Mouse (Mus musculus) cerebellum, postnatal 36 days (tissue): ENCODE data around the gene 2810408A11Rik.
"Not testable (repeated sequence)": the region's sequence is repeated elsewhere in the genome, so short reads cannot be mapped to it uniquely, and the experiment has no call there.

Source experiments
- DNase-seq, 2 experiments: peaks; one replicate each; pipeline ENCODE4 v3.0.0; 2021 to 2022; ENCODE audit warnings: mixed read lengths in 2 of 2

Gene 2810408A11Rik

GRCm38 (mm10) chr11:69930967-69931537 is 30.3 kb upstream of the 2810408A11Rik start:
- DNase-seq = no peak

GRCm38 (mm10) chr11:69930176-69930575 is 29.4 kb upstream of the 2810408A11Rik start:
- not testable (repeated sequence) for DNase-seq

- DNase-seq = no peak
These were observed 28.9 kb upstream of the 2810408A11Rik start for GRCm38 (mm10) chr11:69929712-69930111.

- no peak for DNase-seq
These were observed 26.7 kb upstream of the 2810408A11Rik start for GRCm38 (mm10) chr11:69927501-69927900.

GRCm38 (mm10) chr11:69922796-69923195 is 22.0 kb upstream of the 2810408A11Rik start:
- no peak for DNase-seq

GRCm38 (mm10) chr11:69922012-69922756 is 21.4 kb upstream of the 2810408A11Rik start:
- no peak for DNase-seq

GRCm38 (mm10) chr11:69921114-69922011 is 20.6 kb upstream of the 2810408A11Rik start, which contains the start of gene Eif5a:
Eif5a (minus strand) TSS chr11:69921958.
- DNase-seq = peak; percentile 100

GRCm38 (mm10) chr11:69920266-69921031 is 19.7 kb upstream of the 2810408A11Rik start:
- DNase-seq = peak in 1 of 2 experiments; percentile 40

- DNase-seq = peak; percentile 39 to 42
These were observed 19.0 kb upstream of the 2810408A11Rik start for GRCm38 (mm10) chr11:69919661-69920265.

- DNase-seq = no peak
These were observed 18.3 kb upstream of the 2810408A11Rik start for GRCm38 (mm10) chr11:69919053-69919452.

GRCm38 (mm10) chr11:69918118-69918517 is 17.3 kb upstream of the 2810408A11Rik start:
- no peak for DNase-seq

GRCm38 (mm10) chr11:69917379-69917948 is 16.7 kb upstream of the 2810408A11Rik start:
- DNase-seq = no peak

GRCm38 (mm10) chr11:69916652-69917378 is 16.0 kb upstream of the 2810408A11Rik start:
- DNase-seq = not testable (repeated sequence)

GRCm38 (mm10) chr11:69915667-69916627 is 15.2 kb upstream of the 2810408A11Rik start:
- DNase-seq = no peak

GRCm38 (mm10) chr11:69914917-69915430 is 14.2 kb upstream of the 2810408A11Rik start:
- no peak for DNase-seq

GRCm38 (mm10) chr11:69914372-69914764 is 13.6 kb upstream of the 2810408A11Rik start:
- DNase-seq = no peak

- DNase-seq = peak; percentile 94 to 97
These were observed 13.0 kb upstream of the 2810408A11Rik start, which contains the start of gene Gps2 for GRCm38 (mm10) chr11:69913554-69914371. Gps2 (plus strand) TSS chr11:69913888.
